Mouse (Mus musculus) C2C12 (cell line): ENCODE results near the gene Adgrv1.

Experiments used
- CTCF ChIP-seq: IDR thresholded peaks from one replicate; pipeline ENCODE4 v1.5.1; 2011; ENCODE audit not compliant: control insufficient read depth, insufficient read depth, insufficient read length
- USF1 ChIP-seq: IDR thresholded peaks from one replicate; pipeline ENCODE4 v1.6.1; 2011; ENCODE audit warnings: low read depth, mild to moderate bottlenecking, control low read depth, moderate library complexity

GRCm38 (mm10) chr13:81606991-81607390 lies 26.0 kb downstream of the Adgrv1 start:
- TF ChIP-seq CTCF (no peak), USF1 (no peak)
